Mouse (Mus musculus): ENCODE data around the gene Yaf2. TPM values are rescaled to one million over a fixed set of nuclear protein-coding genes. Genes with fewer than 3 reads are reported as not detected.
A peak's percentile ranks its signal among the peaks of the same experiment; 100 is the strongest.
"Not testable (repeated sequence)": the region's sequence is repeated elsewhere in the genome, so short reads cannot be mapped to it uniquely, and the experiment has no call there.

Yaf2 gene
- polyA plus RNA-seq, 1 experiment, result 15.4 TPM

GRCm38 (mm10) chr15:93318781-93319180 lies 18.0 kb downstream of the Yaf2 start:
- H3K4me1 ChIP-seq (ENCODE audit: control insufficient read depth, insufficient read depth, low read length), result peaks cover 1% of the 10 kb centered on the region; the same call in 1 of the 2 replicates
- no peak for TF ChIP-seq CTCF (IDR thresholded peaks at IDR 0.05; ENCODE audit: control insufficient read depth, insufficient read depth, low read length)
- no peak for TF ChIP-seq POLR2A (IDR thresholded peaks at IDR 0.05; ENCODE audit: borderline replicate concordance, control insufficient read depth, low read depth, low read length)
- WGBS, result 77% methylated on average over 1 of the region's 1 CpGs
- H3K27ac ChIP-seq (ENCODE audit: control insufficient read depth, insufficient read depth, low read depth, low read length, poor library complexity), result no peak overlapping the region
- H3K4me3 ChIP-seq (replicated peaks; ENCODE audit: control insufficient read depth, low read depth, low read length), result no peak overlapping the region

- not testable (repeated sequence) for H3K27ac ChIP-seq (ENCODE audit: control insufficient read depth, insufficient read depth, low read depth, low read length, poor library complexity)
Measured at GRCm38 (mm10) chr15:93310304-93310703, 26.4 kb downstream of the Yaf2 start.

GRCm38 (mm10) chr15:93298197-93298596 lies 38.5 kb downstream of the Yaf2 start:
- 3% methylated on average over 2 of the region's 2 CpGs for WGBS
- TF ChIP-seq CTCF (IDR thresholded peaks at IDR 0.05; ENCODE audit: control insufficient read depth, insufficient read depth, low read length) (no peak), POLR2A (IDR thresholded peaks at IDR 0.05; ENCODE audit: borderline replicate concordance, control insufficient read depth, low read depth, low read length) (no peak)
- no peak overlapping the region for H3K4me3 ChIP-seq (replicated peaks; ENCODE audit: control insufficient read depth, low read depth, low read length)
- H3K4me1 ChIP-seq (ENCODE audit: control insufficient read depth, insufficient read depth, low read length), result peaks cover 3% of the 10 kb centered on the region; the same call in 1 of the 2 replicates
- no peak overlapping the region for H3K27ac ChIP-seq (ENCODE audit: control insufficient read depth, insufficient read depth, low read depth, low read length, poor library complexity)

More at GRCm38 (mm10) chr15:93310304-93310703, 26.4 kb downstream of the Yaf2 start:
- H3K4me3 ChIP-seq (replicated peaks; ENCODE audit: control insufficient read depth, low read depth, low read length); H3K4me1 ChIP-seq (ENCODE audit: control insufficient read depth, insufficient read depth, low read length): not testable (repeated sequence)
- 94% methylated on average over 4 of the region's 4 CpGs for WGBS

- Histone ChIP-seq H3K4me1 (ENCODE audit: control insufficient read depth, insufficient read depth, low read length) (no peaks in the 10 kb centered on the region; the same call in 1 of the 2 replicates), H3K27ac (ENCODE audit: control insufficient read depth, insufficient read depth, low read depth, low read length, poor library complexity) (no peak overlapping the region), H3K4me3 (replicated peaks; ENCODE audit: control insufficient read depth, low read depth, low read length) (no peak overlapping the region)
- WGBS, result 29% methylated on average over 11 of the region's 11 CpGs
- TF ChIP-seq POLR2A (IDR thresholded peaks at IDR 0.05; ENCODE audit: borderline replicate concordance, control insufficient read depth, low read depth, low read length) (no peak), CTCF (IDR thresholded peaks at IDR 0.05; ENCODE audit: control insufficient read depth, insufficient read depth, low read length) (no peak)
Measured at GRCm38 (mm10) chr15:93294483-93294882, 42.3 kb downstream of the Yaf2 start.

GRCm38 (mm10) chr15:93288321-93288720 lies 48.4 kb downstream of the Yaf2 start:
- 76% methylated on average over 4 of the region's 4 CpGs for WGBS
- no peak overlapping the region for H3K4me3 ChIP-seq (replicated peaks; ENCODE audit: control insufficient read depth, low read depth, low read length)
- peaks cover 7% of the 10 kb centered on the region for H3K4me1 ChIP-seq (ENCODE audit: control insufficient read depth, insufficient read depth, low read length)
- no peak overlapping the region for H3K27ac ChIP-seq (ENCODE audit: control insufficient read depth, insufficient read depth, low read depth, low read length, poor library complexity)
- TF ChIP-seq CTCF (IDR thresholded peaks at IDR 0.05; ENCODE audit: control insufficient read depth, insufficient read depth, low read length), result no peak
- no peak for TF ChIP-seq POLR2A (IDR thresholded peaks at IDR 0.05; ENCODE audit: borderline replicate concordance, control insufficient read depth, low read depth, low read length)

GRCm38 (mm10) chr15:93287628-93288027 lies 49.1 kb downstream of the Yaf2 start:
- Histone ChIP-seq H3K27ac (ENCODE audit: control insufficient read depth, insufficient read depth, low read depth, low read length, poor library complexity) (no peak overlapping the region), H3K4me3 (replicated peaks; ENCODE audit: control insufficient read depth, low read depth, low read length) (no peak overlapping the region), H3K4me1 (ENCODE audit: control insufficient read depth, insufficient read depth, low read length) (peaks cover 7% of the 10 kb centered on the region)
- WGBS, result 42% methylated on average over 2 of the region's 2 CpGs
- TF ChIP-seq CTCF (IDR thresholded peaks at IDR 0.05; ENCODE audit: control insufficient read depth, insufficient read depth, low read length) (no peak), POLR2A (IDR thresholded peaks at IDR 0.05; ENCODE audit: borderline replicate concordance, control insufficient read depth, low read depth, low read length) (no peak)

- Histone ChIP-seq H3K27ac (ENCODE audit: control insufficient read depth, insufficient read depth, low read depth, low read length, poor library complexity) (no peak overlapping the region), H3K4me3 (replicated peaks; ENCODE audit: control insufficient read depth, low read depth, low read length) (no peak overlapping the region), H3K4me1 (ENCODE audit: control insufficient read depth, insufficient read depth, low read length) (peaks cover 7% of the 10 kb centered on the region)
- 84% methylated on average over 15 of the region's 15 CpGs for WGBS
- TF ChIP-seq CTCF (IDR thresholded peaks at IDR 0.05; ENCODE audit: control insufficient read depth, insufficient read depth, low read length) (no peak), POLR2A (IDR thresholded peaks at IDR 0.05; ENCODE audit: borderline replicate concordance, control insufficient read depth, low read depth, low read length) (no peak)
Measured at GRCm38 (mm10) chr15:93285244-93285643, 51.5 kb downstream of the Yaf2 start.

GRCm38 (mm10) chr15:93284326-93284725 lies 52.4 kb downstream of the Yaf2 start:
- TF ChIP-seq POLR2A (IDR thresholded peaks at IDR 0.05; ENCODE audit: borderline replicate concordance, control insufficient read depth, low read depth, low read length), result no peak
- Histone ChIP-seq H3K4me1 (ENCODE audit: control insufficient read depth, insufficient read depth, low read length) (peaks cover 7% of the 10 kb centered on the region), H3K4me3 (replicated peaks; ENCODE audit: control insufficient read depth, low read depth, low read length) (no peak overlapping the region), H3K27ac (ENCODE audit: control insufficient read depth, insufficient read depth, low read depth, low read length, poor library complexity) (no peak overlapping the region)
- 71% methylated on average over 6 of the region's 6 CpGs for WGBS

GRCm38 (mm10) chr15:93283349-93283748 lies 53.4 kb downstream of the Yaf2 start:
- H3K4me3 ChIP-seq (replicated peaks; ENCODE audit: control insufficient read depth, low read depth, low read length), result no peak overlapping the region
- H3K27ac ChIP-seq (ENCODE audit: control insufficient read depth, insufficient read depth, low read depth, low read length, poor library complexity), result no peak overlapping the region; the same call in 1 of the 2 replicates
- peak; percentile 45; the same call in 1 of the 2 replicates for TF ChIP-seq CTCF (IDR thresholded peaks at IDR 0.05; ENCODE audit: control insufficient read depth, insufficient read depth, low read length)
- no peak for TF ChIP-seq POLR2A (IDR thresholded peaks at IDR 0.05; ENCODE audit: borderline replicate concordance, control insufficient read depth, low read depth, low read length)
- H3K4me1 ChIP-seq (ENCODE audit: control insufficient read depth, insufficient read depth, low read length), result peaks cover 6% of the 10 kb centered on the region
- 75% methylated on average over 11 of the region's 11 CpGs for WGBS
